Mouse (Mus musculus): ENCODE measurements around the gene Vmn1r200. TPM values are rescaled to one million over a fixed set of nuclear protein-coding genes. Genes with fewer than 3 reads are reported as not detected.

The Vmn1r200 gene
- 0.04 TPM in 1 of 2 replicates, not detected in the other for polyA plus RNA-seq (2015; fragmentation: Nextera tagmentation; extraction: Ambion mirVana)

GRCm38 (mm10) chr13:22390073-22390472 is at the start of gene Vmn1r200:
Gene Vmn1r200 (plus strand): TSS chr13:22390373.

GRCm38 (mm10) chr13:22350064-22350463 is 40.1 kb upstream of the Vmn1r200 start, which contains the start of gene Vmn1r198:
Gene Vmn1r198 (plus strand): TSS chr13:22350364.

GRCm38 (mm10) chr13:22379518-22379917 is 10.7 kb upstream of the Vmn1r200 start, which contains the start of gene Vmn1r199:
Gene Vmn1r199 (plus strand): TSS chr13:22379818.

Other genes with a start within 250 kb of the Vmn1r200 start
- gene Vmn1r191, start 206.4 kb upstream of the Vmn1r200 start, polyA plus RNA-seq (2015; fragmentation: Nextera tagmentation; extraction: Ambion mirVana) = not detected in 2 replicates
- gene Vmn1r192, start 199.2 kb upstream of the Vmn1r200 start, polyA plus RNA-seq (2015; fragmentation: Nextera tagmentation; extraction: Ambion mirVana) = not detected in 2 replicates
- gene Vmn1r193, start 167.2 kb upstream of the Vmn1r200 start, polyA plus RNA-seq (2015; fragmentation: Nextera tagmentation; extraction: Ambion mirVana) = not detected in 2 replicates
- not detected in 2 replicates for gene Vmn1r194, start 146.2 kb upstream of the Vmn1r200 start, polyA plus RNA-seq (2015; fragmentation: Nextera tagmentation; extraction: Ambion mirVana)
- not detected in 2 replicates for gene Vmn1r195, start 119.9 kb upstream of the Vmn1r200 start, polyA plus RNA-seq (2015; fragmentation: Nextera tagmentation; extraction: Ambion mirVana)
- gene Vmn1r196, start 100.5 kb upstream of the Vmn1r200 start, polyA plus RNA-seq (2015; fragmentation: Nextera tagmentation; extraction: Ambion mirVana) = not detected in 2 replicates
- gene Vmn1r197, start 65.8 kb upstream of the Vmn1r200 start, polyA plus RNA-seq (2015; fragmentation: Nextera tagmentation; extraction: Ambion mirVana) = not detected in 2 replicates
- gene Vmn1r198, start 40.0 kb upstream of the Vmn1r200 start, polyA plus RNA-seq (2015; fragmentation: Nextera tagmentation; extraction: Ambion mirVana) = not detected in 2 replicates
- gene Vmn1r199, start 10.6 kb upstream of the Vmn1r200 start, polyA plus RNA-seq (2015; fragmentation: Nextera tagmentation; extraction: Ambion mirVana) = not detected in 2 replicates
- gene Vmn1r201, start 81.5 kb downstream of the Vmn1r200 start, polyA plus RNA-seq (2015; fragmentation: Nextera tagmentation; extraction: Ambion mirVana) = not detected in 2 replicates
- not detected in 2 replicates for gene Vmn1r202, start 115.0 kb downstream of the Vmn1r200 start, polyA plus RNA-seq (2015; fragmentation: Nextera tagmentation; extraction: Ambion mirVana)
- not detected in 2 replicates for gene Vmn1r203, start 127.7 kb downstream of the Vmn1r200 start, polyA plus RNA-seq (2015; fragmentation: Nextera tagmentation; extraction: Ambion mirVana)
- not detected in 2 replicates for gene Vmn1r204, start 162.8 kb downstream of the Vmn1r200 start, polyA plus RNA-seq (2015; fragmentation: Nextera tagmentation; extraction: Ambion mirVana)
- gene Vmn1r205, start 202.6 kb downstream of the Vmn1r200 start, polyA plus RNA-seq (2015; fragmentation: Nextera tagmentation; extraction: Ambion mirVana) = not detected in 2 replicates
- gene Vmn1r206, start 233.9 kb downstream of the Vmn1r200 start, polyA plus RNA-seq (2015; fragmentation: Nextera tagmentation; extraction: Ambion mirVana) = not detected in 2 replicates